Mouse (Mus musculus) Patski (cell line): ENCODE data around the gene Slc6a1. TPM values are rescaled to one million over a fixed set of nuclear protein-coding genes. Genes with fewer than 3 reads are reported as not detected.
"Not testable (repeated sequence)": the region's sequence is repeated elsewhere in the genome, so short reads cannot be mapped to it uniquely, and the experiment has no call there.

ENCODE experiments used
- ATAC-seq: fragments of 100-300 bp; one replicate; pipeline ENCODE4 v1.8.0; 2021
- CTCF ChIA-PET: fragments of 350-600 bp; sonication (Branson Sonifier 250); formaldehyde crosslinking; loops from one replicate; lab custom pipeline; 2022; ENCODE audit warnings: inconsistent platforms; lab: Charles Lee
- POLR2A ChIA-PET: fragments of 350-600 bp; sonication (Branson Sonifier 250); formaldehyde crosslinking; loops from one replicate; lab custom pipeline; 2022; ENCODE audit warnings: antibody characterized with exemption, inconsistent platforms; lab: Charles Lee
- DNase-seq: peaks from one replicate; pipeline ENCODE4 v3.0.0-alpha.2; 2011; ENCODE audit warnings: low read depth, low spot score
- H3K27me3 ChIP-seq: fragments of 371-371 bp; one replicate; pipeline ENCODE4 v1.5.1; 2021
- CTCF ChIP-seq: fragments of 100-300 bp; IDR thresholded peaks from one replicate; pipeline ENCODE4 v1.5.1; 2021
- in situ Hi-C: fragments of 300-500 bp; cut with MboI; formaldehyde crosslinking; loops from 3 replicates; pipeline ENCODE4 v1.11.1; 2018; ENCODE audit warnings: low pct_unique_long_range_greater_than_20kb, mixed read lengths
- polyA plus RNA-seq: library from polyadenylated mRNA; unstranded; gene quantifications from one replicate; pipeline ENCODE4 v1.2.3, GENCODE M21; 2021

The Slc6a1 gene
- polyA plus RNA-seq, 1 experiment from 2014 or later, result not detected

- H3K27me3 ChIP-seq, result no peaks in the 10 kb centered on the region
- CTCF ChIA-PET, result no interaction called here
- POLR2A ChIA-PET, result no interaction called here
- no peak for DNase-seq
- no peak for TF ChIP-seq CTCF
- in situ Hi-C loops, result no loop called here
- no peak for ATAC-seq
Measured at GRCm38 (mm10) chr6:114322914-114323313, 40.5 kb downstream of the Slc6a1 start.

GRCm38 (mm10) chr6:114324808-114325207, 42.4 kb downstream of the Slc6a1 start:
- ChIA-PET CTCF (no interaction called here), POLR2A (no interaction called here)
- no peak for TF ChIP-seq CTCF
- in situ Hi-C loops, result no loop called here
- no peaks in the 10 kb centered on the region for H3K27me3 ChIP-seq
- DNase-seq, result no peak
- no peak for ATAC-seq

- ChIA-PET POLR2A (no interaction called here), CTCF (no interaction called here)
- ATAC-seq, result no peak
- DNase-seq, result no peak
- TF ChIP-seq CTCF, result no peak
- peaks cover 6% of the 10 kb centered on the region for H3K27me3 ChIP-seq
- in situ Hi-C loops, result no loop called here
Measured at GRCm38 (mm10) chr6:114329597-114330470, 47.4 kb downstream of the Slc6a1 start.

GRCm38 (mm10) chr6:114331926-114332325, 49.5 kb downstream of the Slc6a1 start:
- ChIA-PET POLR2A (no interaction called here), CTCF (no interaction called here)
- no peak for DNase-seq
- no peak for TF ChIP-seq CTCF
- H3K27me3 ChIP-seq, result peaks cover 6% of the 10 kb centered on the region
- in situ Hi-C loops, result no loop called here
- no peak for ATAC-seq

- DNase-seq (no peak), ATAC-seq (no peak)
- TF ChIP-seq CTCF, result no peak
- in situ Hi-C loops, result no loop called here
- ChIA-PET POLR2A (no interaction called here), CTCF (no interaction called here)
- H3K27me3 ChIP-seq, result peaks cover 6% of the 10 kb centered on the region
Measured at GRCm38 (mm10) chr6:114336128-114336943, 53.9 kb downstream of the Slc6a1 start.

- DNase-seq (no peak), ATAC-seq (no peak)
- peaks cover 6% of the 10 kb centered on the region for H3K27me3 ChIP-seq
- no peak for TF ChIP-seq CTCF
- in situ Hi-C loops, result no loop called here
- CTCF ChIA-PET, result no interaction called here
- POLR2A ChIA-PET, result no interaction called here
Measured at GRCm38 (mm10) chr6:114336944-114337215, 54.4 kb downstream of the Slc6a1 start.

- DNase-seq, H3K27me3 ChIP-seq, ATAC-seq, POLR2A ChIA-PET, CTCF ChIA-PET: not testable (repeated sequence)
- in situ Hi-C loops, result loop anchor here (5.0 to 10.0 kb wide), 2 partner anchors 254 to 353 kb away; no protein-coding TSS in a partner anchor
Measured at GRCm38 (mm10) chr6:114341381-114341780, 58.9 kb downstream of the Slc6a1 start.

GRCm38 (mm10) chr6:114343740-114344139, 61.3 kb downstream of the Slc6a1 start:
- CTCF ChIA-PET, result interaction anchor here (0.7 to 1.1 kb wide), 2 partner anchors 10 to 23 kb away, joined by 3 to 4 read pairs; no protein-coding TSS in a partner anchor
- POLR2A ChIA-PET, result no interaction called here
- ATAC-seq, result no peak
- H3K27me3 ChIP-seq, result peaks cover 23% of the 10 kb centered on the region
- no peak for DNase-seq
- in situ Hi-C loops, result loop anchor here (5.0 to 10.0 kb wide), 2 partner anchors 256 to 351 kb away; no protein-coding TSS in a partner anchor
- TF ChIP-seq CTCF, result peak; percentile 58

GRCm38 (mm10) chr6:114345156-114345555, 62.7 kb downstream of the Slc6a1 start:
- ChIA-PET CTCF (interaction anchor here (0.9 kb wide), 1 partner anchor 353 kb away, joined by 3 read pairs; no protein-coding TSS in a partner anchor), POLR2A (no interaction called here)
- DNase-seq, result no peak
- no peak for ATAC-seq
- in situ Hi-C loops, result loop anchor here (10.0 kb wide), 1 partner anchor 350 kb away; no protein-coding TSS in a partner anchor
- H3K27me3 ChIP-seq, result peaks cover 23% of the 10 kb centered on the region
- peak; percentile 76 for TF ChIP-seq CTCF

- H3K27me3 ChIP-seq, result peaks cover 31% of the 10 kb centered on the region
- TF ChIP-seq CTCF, result no peak
- no peak for ATAC-seq
- CTCF ChIA-PET, result no interaction called here
- POLR2A ChIA-PET, result no interaction called here
- in situ Hi-C loops, result loop anchor here (10.0 kb wide), 1 partner anchor 347 kb away; no protein-coding TSS in a partner anchor
- no peak for DNase-seq
Measured at GRCm38 (mm10) chr6:114347831-114348754, 65.7 kb downstream of the Slc6a1 start.
